Mouse (Mus musculus) neural tube, embryonic 11.5 days (tissue): ENCODE measurements around the gene Gcdh. TPM values are rescaled to one million over a fixed set of nuclear protein-coding genes. Genes with fewer than 3 reads are reported as not detected.

Source experiments
- ATAC-seq: fragments of 200-750 bp; cut with Nextera tagmentation; 2 replicates; pipeline ENCODE4 v1.8.0; 2017; ENCODE audit warnings: moderate number of reproducible peaks, mild to moderate bottlenecking, moderate TSS enrichment, moderate library complexity; ENCODE audit not compliant: insufficient read depth, low FRiP score, low TSS enrichment
- DNase-seq: peaks from one replicate; pipeline ENCODE4 v3.0.0-alpha.2; 2015; ENCODE audit warnings: low spot score
- H3K27ac ChIP-seq: fragments of 300-500 bp; sonication (generic); 2 replicates; pipeline ENCODE4 v1.5.1; 2014; ENCODE audit warnings: low read depth, mild to moderate bottlenecking, low read length
- H3K27me3 ChIP-seq: fragments of 300-500 bp; sonication (generic); 2 replicates; pipeline ENCODE4 v1.6.1; 2014; ENCODE audit warnings: mild to moderate bottlenecking, low read length, mixed read lengths; ENCODE audit not compliant: control insufficient read depth, insufficient read depth
- H3K36me3 ChIP-seq: fragments of 300-500 bp; sonication (generic); 2 replicates; pipeline ENCODE4 v1.6.1; 2014; ENCODE audit warnings: mild to moderate bottlenecking, low read length, moderate library complexity, mixed read lengths; ENCODE audit not compliant: control insufficient read depth, insufficient read depth
- H3K4me1 ChIP-seq: fragments of 300-500 bp; sonication (generic); 2 replicates; pipeline ENCODE4 v1.6.1; 2014; ENCODE audit warnings: low read length, mixed read lengths; ENCODE audit not compliant: control insufficient read depth, insufficient read depth
- H3K4me2 ChIP-seq: fragments of 300-500 bp; sonication (generic); 2 replicates; pipeline ENCODE4 v1.6.1; 2014; ENCODE audit warnings: low read depth, mild to moderate bottlenecking, moderate library complexity
- H3K4me3 ChIP-seq: fragments of 300-500 bp; sonication (generic); 2 replicates; pipeline ENCODE4 v1.5.1; 2014; ENCODE audit warnings: low read depth, low read length
- H3K9ac ChIP-seq: fragments of 300-500 bp; sonication (generic); 2 replicates; pipeline ENCODE4 v1.6.1; 2014; ENCODE audit warnings: mild to moderate bottlenecking, low read length
- H3K9me3 ChIP-seq: fragments of 300-500 bp; sonication (generic); 2 replicates; pipeline ENCODE4 v1.6.1; 2016; ENCODE audit warnings: low read length; ENCODE audit not compliant: control insufficient read depth
- WGBS: fragments of 180-500 bp; shearing (Covaris S2); extraction: QIAGEN DNeasy Blood & Tissue Kit; methylation state at CpG from one replicate; pipeline ENCODE4 v1.1.7; 2014; 5-methylcytosine and 5-hydroxymethylcytosine counted together
- polyA plus RNA-seq: library from polyadenylated mRNA; unstranded; fragments of >200 nt; fragmentation: Nextera tagmentation; extraction: Ambion mirVana; gene quantifications from 2 replicates; pipeline ENCODE4 v1.2.1, GENCODE M21; 2014

Gcdh gene
- polyA plus RNA-seq, 1 experiment from 2014 or later: 33.7 TPM

- H3K9me3 ChIP-seq: no peaks in the 10 kb centered on the region
- no peak overlapping the region for H3K4me2 ChIP-seq
- peaks cover 10% of the 10 kb centered on the region; the same call in 1 of the 2 replicates for H3K4me1 ChIP-seq
- H3K36me3 ChIP-seq: no peaks in the 10 kb centered on the region
- no peak overlapping the region for H3K9ac ChIP-seq
- DNase-seq (no peak), ATAC-seq (no peak)
- H3K27me3 ChIP-seq: peaks cover 32% of the 10 kb centered on the region
- H3K4me3 ChIP-seq: no peak overlapping the region
- WGBS: 87% methylated on average over 13 of the region's 13 CpGs
- no peak overlapping the region for H3K27ac ChIP-seq
These were observed 36.9 kb upstream of the Gcdh start for GRCm38 (mm10) chr8:84930582-84930981.

- Histone ChIP-seq H3K9me3 (no peaks in the 10 kb centered on the region), H3K4me3 (peak overlapping the region; percentile 29), H3K9ac (no peak overlapping the region; the same call in 1 of the 2 replicates), H3K4me2 (peak overlapping the region; percentile 50), H3K4me1 (no peaks in the 10 kb centered on the region), H3K27me3 (peaks cover 19% of the 10 kb centered on the region), H3K27ac (no peak overlapping the region), H3K36me3 (no peaks in the 10 kb centered on the region)
- DNase-seq: peak; percentile 86
- ATAC-seq: peak; percentile 72
- 2% methylated on average over 49 of the region's 52 CpGs for WGBS
These were observed 35.0 kb upstream of the Gcdh start for GRCm38 (mm10) chr8:84928456-84929306.

GRCm38 (mm10) chr8:84927513-84927912, 33.8 kb upstream of the Gcdh start:
- Histone ChIP-seq H3K27ac (no peak overlapping the region), H3K36me3 (no peaks in the 10 kb centered on the region), H3K4me2 (no peak overlapping the region), H3K9me3 (no peaks in the 10 kb centered on the region), H3K9ac (no peak overlapping the region), H3K4me1 (no peaks in the 10 kb centered on the region), H3K27me3 (peaks cover 19% of the 10 kb centered on the region), H3K4me3 (no peak overlapping the region)
- DNase-seq: no peak
- no peak for ATAC-seq
- WGBS: 77% methylated on average over 1 of the region's 1 CpGs

GRCm38 (mm10) chr8:84925557-84925956, 31.8 kb upstream of the Gcdh start:
- Histone ChIP-seq H3K27ac (no peak overlapping the region), H3K36me3 (no peaks in the 10 kb centered on the region), H3K27me3 (peaks cover 16% of the 10 kb centered on the region), H3K4me2 (no peak overlapping the region), H3K4me3 (no peak overlapping the region), H3K4me1 (no peaks in the 10 kb centered on the region), H3K9me3 (no peaks in the 10 kb centered on the region), H3K9ac (no peak overlapping the region)
- 73% methylated on average over 7 of the region's 7 CpGs for WGBS
- DNase-seq: no peak
- ATAC-seq: no peak

GRCm38 (mm10) chr8:84921596-84921995, 27.9 kb upstream of the Gcdh start:
- ATAC-seq: no peak
- no peaks in the 10 kb centered on the region for H3K9me3 ChIP-seq
- no peak overlapping the region for H3K4me3 ChIP-seq
- no peaks in the 10 kb centered on the region for H3K4me1 ChIP-seq
- no peak overlapping the region for H3K27ac ChIP-seq
- no peak overlapping the region for H3K4me2 ChIP-seq
- no peak for DNase-seq
- 82% methylated on average over 2 of the region's 2 CpGs for WGBS
- H3K36me3 ChIP-seq: no peaks in the 10 kb centered on the region
- H3K9ac ChIP-seq: no peak overlapping the region
- H3K27me3 ChIP-seq: peaks cover 15% of the 10 kb centered on the region

GRCm38 (mm10) chr8:84918646-84919045, 24.9 kb upstream of the Gcdh start:
- no peak overlapping the region for H3K27ac ChIP-seq
- H3K4me3 ChIP-seq: no peak overlapping the region
- peaks cover 28% of the 10 kb centered on the region for H3K27me3 ChIP-seq
- H3K9me3 ChIP-seq: no peaks in the 10 kb centered on the region
- no peaks in the 10 kb centered on the region for H3K36me3 ChIP-seq
- no peaks in the 10 kb centered on the region for H3K4me1 ChIP-seq
- WGBS: 90% methylated on average over 15 of the region's 15 CpGs
- no peak for DNase-seq
- ATAC-seq: no peak
- no peak overlapping the region for H3K4me2 ChIP-seq
- no peak overlapping the region for H3K9ac ChIP-seq

- Histone ChIP-seq H3K27ac (no peak overlapping the region), H3K9me3 (no peaks in the 10 kb centered on the region), H3K4me2 (no peak overlapping the region), H3K9ac (no peak overlapping the region), H3K4me1 (peaks cover 2% of the 10 kb centered on the region; the same call in 1 of the 2 replicates), H3K4me3 (no peak overlapping the region), H3K36me3 (no peaks in the 10 kb centered on the region), H3K27me3 (peaks cover 36% of the 10 kb centered on the region)
- no peak for ATAC-seq
- WGBS: 20% methylated on average over 20 of the region's 20 CpGs
- DNase-seq: no peak
These were observed 24.1 kb upstream of the Gcdh start for GRCm38 (mm10) chr8:84917781-84918180.

GRCm38 (mm10) chr8:84915269-84915668, 21.5 kb upstream of the Gcdh start:
- no peak overlapping the region for H3K9ac ChIP-seq
- DNase-seq (no peak), ATAC-seq (no peak)
- H3K36me3 ChIP-seq: no peaks in the 10 kb centered on the region
- WGBS: 87% methylated on average over 8 of the region's 8 CpGs
- peaks cover 5% of the 10 kb centered on the region; the same call in 1 of the 2 replicates for H3K4me1 ChIP-seq
- no peak overlapping the region for H3K27ac ChIP-seq
- H3K4me3 ChIP-seq: no peak overlapping the region
- H3K27me3 ChIP-seq: peaks cover 56% of the 10 kb centered on the region
- no peaks in the 10 kb centered on the region for H3K9me3 ChIP-seq
- H3K4me2 ChIP-seq: no peak overlapping the region

GRCm38 (mm10) chr8:84913960-84914359, 20.2 kb upstream of the Gcdh start:
- Histone ChIP-seq H3K4me3 (no peak overlapping the region), H3K9me3 (no peaks in the 10 kb centered on the region), H3K9ac (no peak overlapping the region), H3K36me3 (no peaks in the 10 kb centered on the region), H3K4me1 (peaks cover 5% of the 10 kb centered on the region; the same call in 1 of the 2 replicates), H3K27me3 (peaks cover 66% of the 10 kb centered on the region), H3K4me2 (no peak overlapping the region), H3K27ac (no peak overlapping the region)
- ATAC-seq (no peak), DNase-seq (no peak)
- 26% methylated on average over 4 of the region's 4 CpGs for WGBS
